Mouse (Mus musculus): ENCODE data around the gene Glycam1.

DNA sequence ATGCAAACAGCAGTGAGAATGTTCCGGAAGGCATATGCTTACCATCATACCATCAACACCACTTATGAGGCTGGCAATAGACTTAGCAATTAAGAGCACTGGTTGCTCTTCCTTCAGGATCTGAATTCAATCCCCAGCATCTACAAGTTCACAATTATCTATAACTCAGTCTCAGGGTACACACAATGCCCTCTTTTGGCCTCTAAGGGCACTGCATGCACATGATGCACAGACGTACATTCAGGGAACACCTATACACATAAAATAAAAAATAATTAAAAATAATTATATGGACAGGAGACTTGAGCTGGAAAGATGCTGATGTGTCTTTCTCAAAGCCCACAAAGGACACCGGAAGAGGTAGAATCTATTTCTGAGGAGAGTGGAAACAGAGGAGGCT lies 16.9 kb downstream of the Glycam1 start:
- TF ChIP-seq CTCF (IDR thresholded peaks at IDR 0.05; ENCODE audit: extremely low read depth, insufficient read depth, low read length) (no peak), POLR2A (IDR thresholded peaks at IDR 0.05; ENCODE audit: extremely low read depth, insufficient read depth, low read length) (no peak)

Measured in cortical plate, adult 2 months (tissue).